Mouse (Mus musculus): ENCODE measurements around the gene Lgals9. TPM values are rescaled to one million over a fixed set of nuclear protein-coding genes. Genes with fewer than 3 reads are reported as not detected.
"Not testable (repeated sequence)": the region's sequence is repeated elsewhere in the genome, so short reads cannot be mapped to it uniquely, and the experiment has no call there.

Lgals9 gene
- total RNA-seq, 4 experiments from 2014 or later, result 16.2 to 25.1 (median 20.1) TPM

DNA sequence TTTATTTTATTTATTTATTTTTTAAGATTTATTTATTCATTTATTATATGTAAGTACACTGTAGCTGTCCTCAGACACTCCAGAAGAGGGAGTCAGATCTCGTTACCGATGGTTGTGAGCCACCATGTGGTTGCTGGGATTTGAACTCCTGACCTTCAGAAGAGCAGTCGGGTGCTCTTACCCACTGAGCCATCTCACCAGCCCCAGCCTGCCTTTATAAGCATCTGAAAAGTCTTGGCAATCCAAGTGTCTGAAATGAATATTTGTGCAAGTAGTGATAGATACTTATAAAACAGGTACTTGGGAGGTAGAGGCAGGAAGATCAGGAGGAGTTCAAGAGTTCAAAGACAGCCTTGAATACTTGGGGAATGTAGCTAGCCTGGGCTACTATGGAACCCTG, 22.6 kb upstream of the Lgals9 start:
- not testable (repeated sequence) for DNase-seq

DNA sequence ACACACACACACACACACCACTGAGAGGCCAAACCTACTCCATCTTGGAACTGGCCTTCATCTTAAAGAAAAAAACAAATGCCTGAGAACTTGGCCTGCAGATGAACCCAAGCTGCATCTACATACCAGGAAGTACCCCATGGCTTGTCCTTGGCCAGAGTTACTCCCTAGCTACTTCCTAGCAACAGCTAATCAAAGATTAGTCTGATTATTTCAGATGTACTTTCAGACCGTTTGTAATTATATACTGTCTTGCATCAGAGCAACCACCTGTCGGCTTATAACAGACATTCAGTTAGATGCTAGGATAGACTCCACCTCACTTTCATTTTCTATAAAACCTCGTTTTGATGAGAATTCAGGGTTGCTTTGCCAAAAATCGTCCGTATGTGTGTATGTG, 21.7 kb upstream of the Lgals9 start:
- no peak for DNase-seq

DNA sequence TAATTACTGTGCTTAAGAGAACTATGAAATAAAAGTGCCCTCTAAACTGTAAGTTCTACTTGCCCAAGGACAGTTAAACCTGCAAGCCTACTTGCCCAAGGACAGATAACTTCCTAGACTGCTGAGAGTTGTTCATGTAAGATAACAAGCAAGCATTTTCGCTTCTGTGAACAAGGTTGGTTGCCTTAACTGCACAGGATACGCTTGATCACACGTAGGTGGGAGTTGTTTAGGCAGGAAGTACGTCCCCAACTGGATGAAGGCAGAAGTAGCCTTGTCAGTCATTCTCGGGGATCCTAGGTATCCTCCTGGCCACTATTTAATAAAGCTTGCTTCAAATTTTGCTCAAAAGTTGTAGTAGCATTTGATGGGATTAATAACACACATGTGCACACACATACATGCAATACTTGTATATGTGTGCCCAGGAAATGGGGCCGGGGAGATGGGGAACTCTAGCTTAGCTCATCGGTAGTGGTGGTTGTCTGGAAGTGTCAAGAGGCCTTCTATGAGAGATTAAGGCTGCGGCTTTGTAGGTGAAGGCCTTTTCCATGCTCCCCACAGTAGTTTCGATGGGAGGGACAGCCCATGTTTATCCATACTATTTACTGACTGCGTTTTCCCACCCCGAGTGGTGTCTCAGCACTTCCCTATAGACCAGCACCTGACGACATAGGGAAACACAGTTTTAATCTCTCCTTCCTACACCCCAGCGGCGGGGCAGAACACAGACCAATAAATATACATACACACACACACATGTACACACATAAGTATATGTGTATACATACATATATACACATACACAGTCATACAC, 21.0 kb upstream of the Lgals9 start:
- DNase-seq, result no peak

DNA sequence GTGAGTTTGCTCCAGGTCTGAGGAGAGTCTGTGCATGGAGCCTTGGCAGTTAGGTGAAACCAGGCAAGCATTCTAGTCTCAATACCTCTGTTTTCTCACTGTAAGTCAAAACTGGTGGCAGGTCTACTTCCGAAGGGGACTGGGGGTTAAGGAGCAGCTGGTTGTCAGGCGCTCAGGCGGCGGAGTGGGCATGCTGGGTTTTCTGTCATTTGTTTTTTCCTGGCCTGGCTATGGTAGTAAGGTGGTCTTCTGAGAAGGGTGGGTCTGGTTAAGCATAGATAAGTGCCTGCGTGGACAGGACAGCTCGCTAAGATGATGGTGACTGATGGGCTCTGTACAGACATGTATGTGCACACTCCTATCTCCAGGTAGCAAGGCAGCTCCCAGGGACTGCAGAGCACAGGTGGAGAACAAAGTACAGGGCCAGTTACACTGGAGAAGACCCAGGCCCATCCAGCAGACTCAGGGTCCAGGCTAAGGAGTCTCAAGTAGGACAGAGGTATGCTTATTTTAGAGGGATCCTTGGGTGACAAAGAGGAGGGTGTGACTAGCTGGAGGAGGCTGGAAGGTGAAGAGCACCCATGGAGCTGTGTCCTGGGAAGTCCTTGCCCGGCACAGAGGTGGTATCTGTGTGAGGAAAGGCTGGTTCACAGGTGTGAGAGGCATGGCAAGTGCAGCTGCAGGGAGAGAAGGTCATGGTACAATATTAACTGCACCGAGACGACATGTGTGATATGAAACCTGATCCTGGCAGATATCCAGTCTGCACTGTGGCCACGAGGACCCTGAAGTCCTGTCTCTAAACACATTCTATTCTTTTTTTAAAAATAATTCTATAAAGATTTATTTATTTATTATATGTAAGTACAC, 19.3 kb upstream of the Lgals9 start:
- DNase-seq, result no peak

DNA sequence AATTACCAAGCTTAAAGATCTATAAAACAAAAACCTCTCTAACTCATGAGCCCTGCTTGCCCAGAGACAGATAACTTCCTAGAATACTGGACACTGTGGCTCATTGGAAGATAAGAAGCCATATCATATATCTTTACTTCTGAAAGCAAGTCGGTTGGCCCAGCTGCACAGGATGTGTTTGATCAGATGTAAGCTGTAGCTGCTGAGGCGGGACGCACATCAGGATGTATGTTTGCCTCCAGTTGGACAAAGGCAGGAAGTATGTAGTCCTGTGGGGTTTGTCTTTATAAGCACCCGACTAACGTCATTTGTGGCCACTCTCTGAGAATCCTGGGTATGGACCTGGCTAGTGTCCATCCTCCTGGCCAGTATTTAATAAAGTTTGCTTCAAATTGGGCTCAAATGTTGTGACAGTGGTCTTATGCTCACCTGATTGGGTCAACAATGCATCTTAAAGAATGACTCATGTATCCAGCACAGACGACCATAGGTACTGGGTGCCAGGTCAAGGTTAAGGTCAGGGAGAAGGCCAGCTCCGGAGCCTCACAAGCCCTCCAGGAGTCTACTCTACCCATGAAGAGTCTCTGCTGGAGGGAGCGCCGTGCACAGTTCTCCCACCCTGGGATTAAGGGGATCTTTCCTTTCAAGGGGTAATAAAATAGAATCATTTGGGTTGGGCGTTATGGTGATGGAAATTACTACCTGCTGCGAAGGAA, 18.5 kb upstream of the Lgals9 start:
- DNase-seq, result no peak

DNA sequence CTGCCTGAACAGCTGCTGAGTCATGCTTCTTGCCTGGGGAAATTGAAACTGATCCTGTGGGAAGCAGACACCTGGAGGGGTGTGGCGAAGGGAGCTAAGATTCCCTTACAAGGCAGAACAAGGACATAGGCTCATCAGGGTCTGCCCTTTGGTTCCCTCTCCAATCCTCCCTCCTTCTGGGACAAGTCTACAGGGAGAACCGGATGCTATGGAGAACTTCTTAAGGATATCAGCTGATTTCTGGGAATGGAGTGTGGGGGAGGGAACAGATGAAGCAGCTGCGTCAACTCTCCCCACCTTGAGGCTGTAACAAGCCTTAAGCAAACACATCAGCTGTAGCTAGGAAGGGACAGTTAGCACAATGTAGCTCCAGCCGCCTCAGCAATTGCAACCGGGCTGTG, 17.8 kb upstream of the Lgals9 start:
- no peak for DNase-seq

DNA sequence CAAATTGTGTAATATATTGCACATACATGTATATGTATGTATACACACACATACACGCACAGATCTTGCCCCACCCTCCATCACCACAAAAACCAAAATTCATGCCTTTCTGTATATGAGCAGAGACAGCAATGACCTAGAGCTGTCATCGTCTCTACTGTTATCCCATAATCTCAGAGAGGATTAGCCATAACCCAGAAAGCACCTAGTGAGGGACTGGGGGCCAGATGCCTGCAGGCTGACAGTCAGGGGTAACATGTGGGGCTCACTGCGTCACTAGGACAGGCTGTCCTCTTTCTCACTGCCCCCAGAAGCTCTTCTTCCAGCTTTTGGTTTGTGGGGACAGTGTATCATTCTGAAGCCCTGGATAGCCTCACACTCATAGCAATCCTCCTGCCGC, 17.1 kb upstream of the Lgals9 start:
- no peak for DNase-seq

DNA sequence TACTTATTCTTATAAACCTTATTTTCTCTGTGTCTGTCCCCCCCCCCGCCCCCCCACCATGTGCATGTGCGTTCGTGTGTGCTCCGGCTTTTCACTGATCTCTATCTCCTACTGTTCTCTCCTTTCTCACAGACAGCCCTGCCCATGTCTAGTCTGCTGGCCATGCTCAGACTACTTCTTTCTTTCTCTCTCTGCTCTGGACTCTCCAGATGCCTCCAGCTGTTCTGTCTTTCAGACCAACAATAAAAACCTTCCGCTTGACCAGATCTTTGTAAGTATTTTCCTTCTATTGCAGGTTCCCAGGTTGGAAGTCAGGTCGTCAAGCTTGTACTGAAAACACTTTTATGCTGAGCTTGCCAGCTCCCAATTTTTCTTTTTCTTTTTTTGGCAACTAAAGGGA, 14.4 kb upstream of the Lgals9 start:
- no peak for DNase-seq

DNA sequence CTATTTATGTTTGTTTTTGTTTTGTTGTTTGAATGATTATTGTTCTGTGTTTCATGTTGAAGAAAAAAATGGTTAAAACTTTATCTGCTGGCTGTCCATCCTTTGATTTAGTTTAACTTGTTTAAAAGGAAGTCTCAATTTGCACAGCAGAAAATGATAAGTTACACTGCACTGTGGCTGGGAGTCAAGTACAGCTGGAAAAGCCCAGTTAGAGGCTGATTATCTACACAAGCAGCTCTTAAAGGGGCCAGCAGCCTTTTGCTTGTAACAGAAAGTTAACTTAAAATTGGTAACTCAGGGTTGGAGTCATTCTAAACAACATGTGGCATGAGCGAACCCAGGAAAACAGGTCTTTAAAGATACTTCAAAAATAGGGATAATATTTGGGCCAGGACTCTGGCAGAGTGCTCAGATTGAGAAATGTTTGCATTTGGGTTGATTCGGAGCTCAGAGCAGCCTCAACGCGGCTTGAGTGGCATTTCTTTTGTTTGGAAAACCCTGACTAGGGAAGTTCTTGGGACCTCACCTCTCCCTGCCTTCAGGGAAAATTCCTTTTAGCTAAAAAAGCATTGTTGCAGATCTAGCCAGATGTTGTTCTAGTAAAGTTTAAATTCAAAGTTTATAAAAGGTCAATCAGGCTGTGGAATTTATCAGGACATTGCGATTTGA, 6.3 kb upstream of the Lgals9 start:
- not testable (repeated sequence) for DNase-seq

DNA sequence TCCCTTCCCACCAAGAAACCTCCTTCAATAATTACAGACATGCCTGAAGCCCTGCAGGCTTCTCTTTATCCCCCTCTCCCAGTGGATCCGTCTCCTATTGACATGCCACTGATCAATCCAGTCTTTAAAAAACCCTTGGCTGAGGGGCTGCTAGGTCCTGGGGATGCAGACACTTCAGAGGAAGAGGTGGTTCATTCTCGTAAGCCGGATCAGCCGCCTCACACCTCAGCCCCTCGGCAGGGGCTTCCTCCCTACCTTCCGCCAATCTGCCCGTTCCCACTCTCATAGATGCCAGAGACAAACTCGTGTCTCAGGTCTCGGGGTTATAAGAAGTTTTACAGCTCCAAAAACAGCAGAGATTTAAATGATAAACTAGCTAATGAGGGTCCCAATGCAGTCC, 5.3 kb upstream of the Lgals9 start:
- no peak for DNase-seq

DNA sequence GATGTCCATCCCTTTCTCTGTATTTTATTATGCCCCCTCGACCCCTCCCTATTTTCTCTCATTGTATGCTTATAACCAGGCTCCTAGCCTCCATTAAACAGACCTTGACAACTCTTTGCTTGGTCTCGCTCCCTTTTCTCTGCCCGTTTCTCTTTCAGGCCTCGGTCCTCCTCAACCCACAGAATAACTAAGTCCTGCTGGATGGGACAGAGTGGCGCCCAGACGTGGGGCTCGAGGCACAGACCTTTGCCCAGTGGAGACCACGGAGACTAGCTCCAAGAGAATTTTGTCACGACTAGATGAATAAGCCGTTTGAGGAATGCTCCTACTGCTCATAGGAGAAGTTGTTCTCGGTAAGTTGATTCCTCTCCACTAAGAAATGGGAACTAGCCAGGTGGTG, 4.5 kb upstream of the Lgals9 start:
- DNase-seq, result not testable (repeated sequence)

DNA sequence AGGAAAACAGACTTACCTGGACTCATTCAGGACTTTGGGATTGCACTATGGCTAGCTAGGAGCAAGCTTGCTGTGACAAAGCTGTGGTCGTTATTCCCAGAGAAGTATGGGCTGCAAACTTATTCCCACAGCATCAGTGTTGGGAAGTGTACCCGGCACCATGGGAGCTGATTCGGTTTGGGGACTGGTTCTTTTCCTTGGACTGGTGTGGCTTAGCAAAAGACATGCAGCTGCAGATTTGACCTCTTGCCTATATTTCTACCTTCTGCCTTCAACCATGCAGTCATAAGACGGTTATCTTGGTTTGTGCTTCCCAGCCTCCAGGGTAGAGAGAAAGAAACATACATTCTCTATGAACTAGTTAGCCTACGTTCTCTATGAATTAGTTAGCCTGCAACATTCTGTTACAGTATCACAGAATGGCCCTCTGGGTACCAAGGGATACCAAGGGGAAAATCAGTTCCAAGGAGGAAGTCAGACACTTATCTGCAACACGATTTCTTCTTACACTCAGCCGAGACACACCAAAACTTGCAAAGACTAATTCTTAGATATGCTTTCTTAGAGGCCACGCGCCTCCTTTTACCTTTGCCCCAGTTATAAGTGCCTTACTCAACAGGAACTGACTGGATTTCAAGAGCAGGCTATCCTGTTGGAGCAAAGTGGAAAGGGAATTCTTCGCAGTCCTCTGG, 1.7 kb upstream of the Lgals9 start:
- no peak for DNase-seq

DNA sequence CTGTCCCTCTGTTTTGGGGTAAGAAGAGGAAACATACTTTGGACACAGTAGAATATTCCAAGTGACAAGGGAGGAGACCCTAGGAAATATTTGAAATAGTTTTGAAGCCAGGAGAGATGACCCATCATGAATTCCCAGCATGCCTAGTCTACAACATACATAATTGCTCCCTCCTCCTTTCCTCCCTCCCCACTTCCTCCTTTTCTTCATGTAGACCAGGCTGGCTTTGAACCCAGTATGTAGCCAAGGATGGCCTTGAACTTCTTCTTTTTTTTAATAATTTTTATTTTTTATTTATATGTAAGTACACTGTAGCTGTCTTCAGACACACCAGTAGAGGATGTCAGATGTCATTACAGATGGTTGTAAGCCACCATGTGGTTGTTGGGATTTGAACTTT, 759 bp upstream of the Lgals9 start:
- no peak for DNase-seq

DNA sequence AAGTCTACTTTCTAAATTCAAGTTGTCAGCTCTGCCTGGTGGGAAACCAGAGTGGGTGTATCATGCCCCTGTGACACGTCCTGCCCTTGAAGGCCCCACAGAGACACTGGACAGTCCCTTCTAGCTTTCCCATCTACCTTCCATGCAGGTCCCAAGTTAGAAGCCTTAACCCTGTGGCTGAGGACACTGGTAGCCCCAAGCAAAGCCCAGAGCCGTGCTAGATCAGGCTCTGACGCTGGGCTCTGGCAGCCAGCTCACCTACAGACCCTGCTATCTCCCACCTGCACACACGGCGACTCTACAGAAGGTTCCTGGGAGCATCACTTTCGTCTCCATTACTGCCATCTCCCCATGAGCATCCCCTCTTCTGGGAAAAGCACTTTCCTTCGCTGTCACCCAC, 1.2 kb downstream of the Lgals9 start:
- DNase-seq, result no peak

DNA sequence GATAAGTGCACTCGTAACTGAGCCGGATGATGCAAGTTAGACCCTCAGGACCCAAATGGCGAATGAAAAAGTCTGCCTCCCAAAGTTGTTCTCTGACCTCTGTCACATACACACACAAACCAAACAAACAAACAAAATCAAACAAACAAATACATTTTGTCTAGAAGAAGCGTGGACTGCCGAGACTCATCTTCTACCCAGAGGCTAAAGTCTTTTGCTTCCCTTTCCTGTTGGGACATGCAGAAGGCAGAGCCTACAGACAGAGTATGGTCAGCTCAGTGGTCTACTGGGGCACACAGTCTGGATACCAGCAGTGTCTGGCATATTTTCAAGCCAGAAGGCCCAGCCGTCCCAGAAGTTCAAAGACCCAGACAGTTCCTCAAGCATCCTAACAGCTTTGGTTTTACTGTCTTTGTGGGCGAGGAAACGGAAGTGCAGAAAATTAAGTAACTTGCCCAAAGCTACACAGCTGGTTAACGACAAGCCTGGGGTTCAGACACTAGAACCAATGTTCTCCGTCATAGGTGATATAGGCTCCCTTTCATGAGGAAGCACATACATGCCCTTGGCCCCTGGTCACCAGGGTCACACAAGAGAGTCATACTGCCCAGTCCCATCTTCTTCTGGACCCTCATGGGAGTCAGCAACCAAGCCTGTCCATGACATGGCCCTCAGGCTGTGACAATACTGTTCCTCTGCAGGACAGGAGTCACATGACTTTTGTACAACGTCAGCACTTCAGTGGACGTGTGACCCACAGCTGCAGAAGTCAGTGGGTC, 2.0 kb downstream of the Lgals9 start:
- DNase-seq, result no peak

DNA sequence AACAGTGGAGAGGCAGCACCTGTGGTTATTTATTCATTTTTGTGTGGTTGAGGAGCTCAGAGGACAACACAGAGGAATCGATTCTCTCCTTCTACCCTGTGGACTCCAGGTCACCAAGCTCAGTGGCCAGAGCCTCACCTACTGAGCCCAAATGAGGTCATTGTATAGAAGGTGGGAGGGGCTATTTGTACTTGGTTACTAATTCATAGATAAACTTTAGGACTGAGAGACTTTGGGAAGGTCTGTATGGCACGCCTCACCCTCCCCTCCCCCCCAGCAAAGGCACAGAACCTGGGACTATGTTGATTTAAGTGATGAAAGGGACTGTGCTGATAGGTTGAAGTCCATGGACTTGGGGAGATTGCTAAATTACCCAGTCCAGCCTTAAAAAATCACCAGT, 2.7 kb downstream of the Lgals9 start:
- DNase-seq, result no peak

DNA sequence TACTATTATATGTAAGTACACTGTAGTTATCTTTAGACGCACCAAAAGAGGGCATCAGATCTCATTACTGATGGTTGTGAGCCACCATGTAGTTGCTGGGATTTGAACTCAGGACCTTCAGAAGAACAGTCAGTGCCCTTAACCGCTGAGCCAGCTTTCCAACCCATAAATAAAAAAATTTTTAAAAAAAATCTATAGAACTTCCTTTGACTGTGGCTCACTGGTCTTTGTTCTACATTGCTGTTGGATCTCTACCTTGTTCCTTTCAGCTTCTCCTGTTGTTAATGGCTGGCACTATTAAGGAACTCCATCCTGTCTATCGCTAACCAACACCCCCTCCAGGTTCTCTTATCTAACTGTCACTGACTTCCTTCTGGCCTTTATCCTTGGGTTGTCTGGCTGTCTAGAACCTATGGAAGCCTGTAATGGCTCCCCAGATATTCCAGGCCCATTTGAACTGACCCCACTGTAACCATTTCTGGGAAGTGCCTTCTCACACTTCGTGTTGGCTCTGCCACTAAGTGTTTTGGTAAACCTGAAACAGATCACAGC, 4.6 kb downstream of the Lgals9 start:
- DNase-seq, result no peak

DNA sequence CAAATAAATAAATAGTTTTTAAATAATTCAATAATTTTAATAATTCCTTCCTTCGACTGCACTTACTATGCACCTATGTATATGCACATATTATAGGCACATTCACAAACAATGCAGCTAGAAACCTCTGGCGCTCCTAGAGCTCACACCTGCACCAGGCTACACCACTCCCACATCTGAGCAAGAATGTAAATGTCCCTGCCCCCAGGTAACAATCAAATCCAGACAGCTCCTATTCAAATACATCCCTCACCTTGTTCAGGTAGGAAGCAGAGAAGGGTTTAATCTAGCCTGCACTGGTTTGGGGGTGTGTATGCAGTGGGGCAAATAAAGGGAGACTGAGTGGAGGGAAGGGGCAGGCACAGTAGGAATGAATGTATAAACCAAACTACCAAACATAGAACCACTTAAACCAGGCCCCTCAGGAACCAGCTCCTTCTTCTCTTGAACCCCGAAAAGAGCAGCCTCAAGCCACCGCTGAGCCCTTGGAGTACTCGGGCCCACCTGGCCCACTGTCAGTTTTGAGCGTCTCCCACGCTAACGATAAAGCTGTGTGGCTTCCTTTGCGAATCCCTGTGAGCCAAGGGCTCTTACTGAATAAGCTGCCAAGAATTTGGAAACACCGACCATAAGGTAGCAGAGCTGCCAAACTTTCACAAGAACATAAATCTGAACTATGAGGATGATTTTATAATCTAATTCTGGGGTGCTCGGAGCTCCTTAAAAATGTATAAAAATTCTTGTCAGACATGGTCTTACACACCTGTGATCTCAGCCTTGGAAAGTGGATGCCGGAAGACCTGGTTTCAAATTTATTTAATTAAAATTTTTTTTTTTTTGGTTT, 6.3 kb downstream of the Lgals9 start:
- DNase-seq, result no peak

DNA sequence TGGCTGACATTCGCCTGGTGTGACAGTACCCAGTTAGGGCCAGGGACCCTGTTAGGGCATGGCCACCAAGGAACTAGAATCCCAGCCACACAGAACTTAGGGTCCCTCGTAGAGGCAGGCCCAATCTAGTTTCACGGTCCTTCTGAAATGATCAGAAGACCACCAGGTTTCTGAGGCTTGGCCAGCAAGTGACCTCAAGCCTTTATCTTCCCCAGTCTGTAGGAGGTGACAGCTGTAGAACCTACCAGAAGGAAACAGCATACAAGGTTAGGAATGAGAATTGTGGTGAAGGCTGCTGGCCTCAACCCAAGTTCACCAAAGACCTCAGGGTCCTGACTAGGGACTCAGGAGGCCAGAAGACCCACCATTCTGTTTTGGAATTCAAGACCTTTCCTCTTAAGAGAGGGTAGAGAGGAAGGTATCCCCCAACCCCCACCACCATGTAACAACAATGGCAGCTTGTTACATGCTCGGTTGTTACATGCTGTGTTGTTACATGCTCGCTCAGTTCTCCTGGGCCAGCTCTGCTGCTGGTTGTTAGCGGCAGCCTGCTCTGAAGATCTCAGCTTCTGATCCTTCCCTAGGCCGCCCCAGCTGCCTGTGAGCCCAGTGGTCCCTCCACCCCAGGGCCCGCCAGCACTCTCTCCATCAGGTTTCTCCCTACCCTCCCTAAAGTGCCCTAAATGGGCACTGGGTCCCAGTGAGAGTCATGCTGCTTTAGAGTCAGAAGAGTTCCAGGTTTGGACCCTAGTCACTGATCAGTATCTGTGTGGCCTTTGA, 7.8 kb downstream of the Lgals9 start:
- no peak for DNase-seq
